Mouse (Mus musculus) limb, embryonic 12.5 days (tissue): ENCODE measurements around the gene Icos. TPM values are rescaled to one million over a fixed set of nuclear protein-coding genes. Genes with fewer than 3 reads are reported as not detected.

Experiments
- ATAC-seq: fragments of 200-750 bp; cut with Nextera tagmentation; 2 replicates; pipeline ENCODE4 v1.8.0; 2017; ENCODE audit warnings: low read depth, moderate TSS enrichment; ENCODE audit not compliant: insufficient number of reproducible peaks, insufficient read depth, low FRiP score, low TSS enrichment
- H3K27ac ChIP-seq: fragments of 300-500 bp; sonication (generic); 2 replicates; pipeline ENCODE4 v1.5.1; 2016; ENCODE audit warnings: mild to moderate bottlenecking, moderate library complexity
- H3K27me3 ChIP-seq: fragments of 300-500 bp; sonication (generic); 2 replicates; pipeline ENCODE4 v1.6.1; 2016; ENCODE audit warnings: mild to moderate bottlenecking, moderate library complexity
- H3K36me3 ChIP-seq: fragments of 300-500 bp; sonication (generic); 2 replicates; pipeline ENCODE4 v1.6.1; 2016; ENCODE audit warnings: mild to moderate bottlenecking, moderate library complexity
- H3K4me1 ChIP-seq: fragments of 300-500 bp; sonication (generic); replicated peaks from 2 replicates; pipeline ENCODE4 v1.6.1; 2016
- H3K4me2 ChIP-seq: fragments of 300-500 bp; sonication (generic); 2 replicates; pipeline ENCODE4 v1.6.1; 2016; ENCODE audit warnings: mild to moderate bottlenecking, moderate library complexity
- H3K4me3 ChIP-seq: fragments of 300-500 bp; sonication (generic); replicated peaks from 2 replicates; pipeline ENCODE4 v1.5.1; 2016; ENCODE audit warnings: mild to moderate bottlenecking
- H3K9ac ChIP-seq: fragments of 300-500 bp; sonication (generic); replicated peaks from 2 replicates; pipeline ENCODE4 v1.6.1; 2016; ENCODE audit warnings: mild to moderate bottlenecking, moderate library complexity
- H3K9me3 ChIP-seq: fragments of 300-500 bp; sonication (generic); 2 replicates; pipeline ENCODE4 v1.6.1; 2016; ENCODE audit warnings: mild to moderate bottlenecking, moderate library complexity
- WGBS: fragments of 180-500 bp; shearing (Covaris S2); methylation state at CpG from one replicate; pipeline ENCODE4 v1.1.7; 2016; 5-methylcytosine and 5-hydroxymethylcytosine counted together
- polyA plus RNA-seq: library from polyadenylated mRNA; unstranded; fragments of >200 nt; fragmentation: Nextera tagmentation; extraction: Ambion mirVana; gene quantifications from 2 replicates; pipeline ENCODE4 v1.2.1, GENCODE M21; 2016

The Icos gene
- polyA plus RNA-seq, 1 experiment from 2014 or later, result 0.23 TPM

DNA sequence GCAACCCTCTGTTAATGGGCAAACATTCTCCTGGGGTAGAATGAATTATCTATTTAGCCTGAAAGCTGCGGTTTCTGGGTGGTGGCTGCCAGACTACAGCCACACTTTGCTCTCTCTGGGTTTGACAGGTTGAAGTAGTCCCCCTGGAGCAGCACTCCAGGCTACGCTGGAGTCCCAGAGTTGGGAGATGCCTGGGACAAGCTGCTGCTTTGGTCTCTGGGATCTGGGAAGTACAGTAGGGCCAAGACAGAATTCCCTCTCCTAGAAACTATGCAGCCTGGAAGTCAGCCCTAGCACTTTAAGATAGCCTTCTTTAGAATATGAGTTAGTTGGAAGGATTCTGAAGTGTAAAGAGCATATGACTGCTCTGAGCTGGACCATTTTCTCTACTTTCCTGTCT is 21.0 kb downstream of the Icos start:
- no peak overlapping the region for H3K4me3 ChIP-seq
- WGBS, result 59% methylated on average over 2 of the region's 2 CpGs

DNA sequence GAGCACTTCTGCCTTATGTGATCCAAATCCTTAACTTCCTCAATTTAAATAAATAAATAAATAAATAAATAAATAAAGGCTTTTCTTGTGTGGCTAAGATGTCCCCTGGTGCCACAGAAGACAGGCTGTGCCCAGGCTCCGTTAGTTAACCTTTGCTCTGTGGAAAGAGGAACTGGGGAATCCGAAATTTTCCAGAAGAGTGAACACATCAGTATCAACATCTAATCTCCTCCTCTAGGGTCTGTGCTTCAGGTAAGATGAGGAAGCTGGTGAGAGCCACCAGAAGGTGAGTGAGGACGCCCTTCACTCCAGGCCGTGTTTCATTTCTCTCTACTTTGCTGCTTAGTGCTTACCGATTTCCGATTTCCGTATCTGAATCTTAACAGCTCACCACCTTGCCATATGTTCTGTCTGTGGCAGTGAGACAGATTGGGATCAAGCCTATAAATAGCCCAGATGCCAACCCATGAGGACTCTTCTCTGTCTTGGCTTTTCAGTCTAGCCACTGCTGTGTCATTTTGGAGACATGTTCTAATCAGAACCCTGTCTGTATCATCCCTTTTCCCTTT is 24.1 kb downstream of the Icos start:
- no peaks in the 10 kb centered on the region for H3K36me3 ChIP-seq
- no peaks in the 10 kb centered on the region for H3K9me3 ChIP-seq
- no peak for ATAC-seq
- 87% methylated on average over 7 of the region's 7 CpGs for WGBS
- no peak overlapping the region for H3K27ac ChIP-seq
- H3K4me1 ChIP-seq, result no peaks in the 10 kb centered on the region
- H3K9ac ChIP-seq, result no peak overlapping the region
- no peak overlapping the region for H3K4me2 ChIP-seq
- H3K4me3 ChIP-seq, result no peak overlapping the region
- no peaks in the 10 kb centered on the region for H3K27me3 ChIP-seq

More for the DNA sequence above, 21.0 kb downstream of the Icos start:
- Histone ChIP-seq H3K9ac (no peak overlapping the region), H3K4me2 (no peak overlapping the region), H3K4me1 (no peaks in the 10 kb centered on the region), H3K9me3 (no peaks in the 10 kb centered on the region), H3K27ac (no peak overlapping the region), H3K36me3 (no peaks in the 10 kb centered on the region), H3K27me3 (no peaks in the 10 kb centered on the region)
- no peak for ATAC-seq

DNA sequence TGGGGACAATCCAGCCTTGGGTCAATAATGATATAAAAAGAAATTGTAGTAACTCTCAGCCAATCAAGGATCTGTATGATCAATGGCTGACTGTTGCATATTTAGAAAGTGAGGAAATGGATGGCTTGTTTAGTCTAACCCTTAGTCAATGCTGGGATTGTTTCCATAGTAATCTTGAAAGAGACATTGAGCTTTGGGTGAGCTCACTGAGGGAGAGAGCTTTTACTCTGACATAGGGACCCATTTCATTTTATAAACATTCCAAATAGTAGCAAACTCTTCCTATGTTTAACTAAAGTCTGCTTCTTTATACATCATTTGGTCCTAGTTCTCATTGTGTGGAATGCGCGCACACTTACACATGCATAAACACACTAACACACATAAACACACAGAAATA is 28.5 kb downstream of the Icos start:
- no peak for ATAC-seq
- Histone ChIP-seq H3K9me3 (no peaks in the 10 kb centered on the region), H3K36me3 (no peaks in the 10 kb centered on the region), H3K27ac (no peak overlapping the region), H3K4me2 (no peak overlapping the region), H3K27me3 (no peaks in the 10 kb centered on the region), H3K4me3 (no peak overlapping the region), H3K4me1 (no peaks in the 10 kb centered on the region), H3K9ac (no peak overlapping the region)
- WGBS, result 95% methylated on average over 2 of the region's 2 CpGs

DNA sequence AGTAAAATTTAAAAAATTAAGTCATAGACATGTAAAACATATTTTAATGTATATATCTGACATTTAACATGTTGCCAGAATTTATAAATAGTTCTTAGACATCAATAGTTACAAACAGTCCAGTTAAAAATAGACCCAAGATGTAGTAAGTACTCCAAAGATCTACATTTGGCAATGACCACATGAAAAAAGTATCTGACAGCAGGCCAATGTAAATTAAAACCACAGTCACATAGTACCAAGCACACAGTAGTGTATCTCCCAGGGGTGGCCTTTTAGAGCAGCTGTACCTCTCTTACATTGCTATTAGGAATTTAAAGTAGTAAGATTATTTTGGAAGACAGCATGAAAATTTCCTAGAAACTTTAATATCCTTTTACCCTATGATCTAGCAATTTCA is 29.8 kb downstream of the Icos start:
- Histone ChIP-seq H3K27me3 (no peaks in the 10 kb centered on the region), H3K4me3 (no peak overlapping the region), H3K4me1 (no peaks in the 10 kb centered on the region), H3K9ac (no peak overlapping the region), H3K4me2 (no peak overlapping the region), H3K36me3 (no peaks in the 10 kb centered on the region), H3K9me3 (no peaks in the 10 kb centered on the region), H3K27ac (no peak overlapping the region)
- ATAC-seq, result no peak

DNA sequence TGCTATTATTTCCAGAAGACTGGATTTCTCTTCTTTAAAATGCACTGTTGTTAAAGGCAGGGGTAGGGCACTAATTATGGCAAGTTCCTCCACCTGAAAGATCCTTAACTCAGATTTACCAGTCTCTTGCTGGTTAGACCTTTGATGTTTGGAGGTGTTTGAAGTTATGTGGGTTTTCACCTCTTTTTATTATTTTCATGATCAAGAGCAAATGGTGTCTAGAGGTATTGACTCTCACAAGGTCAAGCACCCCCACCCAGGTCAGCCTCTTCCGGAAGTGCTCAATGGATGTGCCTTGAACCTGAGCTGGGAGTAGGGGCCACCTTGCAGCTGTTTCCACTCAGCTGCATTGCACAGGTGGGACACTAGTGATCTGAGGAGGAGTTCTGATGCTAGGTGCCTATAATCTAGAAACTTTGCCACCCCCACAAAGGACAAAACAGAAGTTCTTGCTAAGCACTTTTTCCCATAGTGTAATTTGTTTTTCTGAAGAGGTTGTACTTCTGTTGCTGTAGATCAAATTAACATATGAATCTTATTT is 38.9 kb downstream of the Icos start:
- no peaks in the 10 kb centered on the region for H3K27me3 ChIP-seq
- H3K4me2 ChIP-seq, result no peak overlapping the region
- no peaks in the 10 kb centered on the region for H3K9me3 ChIP-seq
- no peak overlapping the region for H3K4me3 ChIP-seq
- no peak for ATAC-seq
- WGBS, result 30% methylated on average over 1 of the region's 1 CpGs
- H3K36me3 ChIP-seq, result no peaks in the 10 kb centered on the region
- no peaks in the 10 kb centered on the region for H3K4me1 ChIP-seq
- H3K27ac ChIP-seq, result no peak overlapping the region
- no peak overlapping the region for H3K9ac ChIP-seq

DNA sequence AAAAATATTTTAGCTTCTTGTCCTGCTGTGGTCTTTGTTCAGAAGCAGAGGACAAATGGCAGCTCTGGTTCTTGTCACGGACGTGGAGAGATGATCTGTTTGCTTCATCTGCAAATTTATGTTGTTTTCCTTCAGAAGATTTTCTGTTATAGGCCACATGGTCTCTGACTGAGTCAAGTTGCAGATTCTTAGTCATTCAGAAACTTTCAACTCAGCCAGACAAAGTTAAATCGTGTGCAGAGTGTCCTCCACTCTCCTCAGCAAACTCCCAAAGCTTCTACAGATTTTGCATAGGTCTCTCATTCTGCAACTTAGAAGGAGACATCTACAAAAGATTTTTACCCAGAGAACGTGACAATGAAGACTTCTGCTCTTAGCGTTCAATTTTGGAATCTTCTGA is 49.0 kb downstream of the Icos start:
- 86% methylated on average over 5 of the region's 5 CpGs for WGBS
- H3K27me3 ChIP-seq, result no peaks in the 10 kb centered on the region
- H3K4me3 ChIP-seq, result no peak overlapping the region
- no peak overlapping the region for H3K9ac ChIP-seq
- no peaks in the 10 kb centered on the region for H3K9me3 ChIP-seq
- ATAC-seq, result no peak
- no peaks in the 10 kb centered on the region for H3K36me3 ChIP-seq
- no peak overlapping the region for H3K27ac ChIP-seq
- H3K4me1 ChIP-seq, result no peaks in the 10 kb centered on the region; the same call in 1 of the 2 replicates
- H3K4me2 ChIP-seq, result no peak overlapping the region

DNA sequence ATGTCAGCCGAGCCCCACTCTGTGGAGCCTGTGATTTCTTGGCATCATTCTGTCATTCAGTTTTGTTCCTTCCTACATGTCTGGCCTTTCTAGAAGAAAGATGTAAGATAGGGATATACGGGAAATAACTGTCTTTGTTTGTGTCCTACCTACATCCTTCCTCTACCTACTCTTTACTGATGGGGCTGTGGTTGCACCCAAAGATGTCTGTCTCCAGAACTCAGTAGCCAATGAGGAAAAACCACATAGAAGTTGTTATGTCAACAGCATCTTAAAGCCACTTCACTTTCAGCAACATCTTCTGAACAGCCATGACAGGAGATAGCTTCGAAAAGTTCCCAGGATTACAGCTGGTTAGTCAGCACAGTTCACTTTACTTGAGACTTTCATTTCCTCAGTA is 49.8 kb downstream of the Icos start:
- Histone ChIP-seq H3K4me1 (no peaks in the 10 kb centered on the region; the same call in 1 of the 2 replicates), H3K36me3 (no peaks in the 10 kb centered on the region), H3K4me3 (no peak overlapping the region), H3K27me3 (no peaks in the 10 kb centered on the region), H3K27ac (no peak overlapping the region), H3K4me2 (no peak overlapping the region), H3K9me3 (no peaks in the 10 kb centered on the region), H3K9ac (no peak overlapping the region)
- WGBS, result 97% methylated on average over 3 of the region's 3 CpGs
- no peak for ATAC-seq

DNA sequence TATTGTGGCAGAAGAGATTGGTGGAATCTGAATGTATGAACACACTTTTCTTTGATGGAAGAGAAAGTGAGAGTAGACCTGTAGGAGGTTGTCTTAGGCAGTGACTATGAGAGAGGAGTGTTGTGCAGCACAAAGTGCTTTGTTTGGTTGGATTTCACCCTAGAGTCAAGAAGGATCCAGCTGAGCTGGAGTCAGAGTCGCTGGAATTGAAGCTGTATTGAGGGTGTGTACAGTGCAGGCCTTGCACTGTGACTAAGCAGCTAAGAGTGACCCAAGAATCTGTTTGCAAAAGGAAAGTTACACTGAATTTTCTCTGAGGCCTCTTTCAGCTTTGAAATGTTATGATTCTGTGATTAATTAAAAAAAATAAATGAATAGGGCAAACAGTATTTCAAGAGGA is 52.2 kb downstream of the Icos start:
- H3K9me3 ChIP-seq, result no peaks in the 10 kb centered on the region
- H3K4me2 ChIP-seq, result no peak overlapping the region
- no peaks in the 10 kb centered on the region for H3K27me3 ChIP-seq
- H3K9ac ChIP-seq, result no peak overlapping the region
- H3K4me3 ChIP-seq, result no peak overlapping the region
- H3K27ac ChIP-seq, result no peak overlapping the region
- H3K4me1 ChIP-seq, result no peaks in the 10 kb centered on the region; the same call in 1 of the 2 replicates
- 43% methylated on average over 1 of the region's 1 CpGs for WGBS
- H3K36me3 ChIP-seq, result no peaks in the 10 kb centered on the region
- ATAC-seq, result no peak

DNA sequence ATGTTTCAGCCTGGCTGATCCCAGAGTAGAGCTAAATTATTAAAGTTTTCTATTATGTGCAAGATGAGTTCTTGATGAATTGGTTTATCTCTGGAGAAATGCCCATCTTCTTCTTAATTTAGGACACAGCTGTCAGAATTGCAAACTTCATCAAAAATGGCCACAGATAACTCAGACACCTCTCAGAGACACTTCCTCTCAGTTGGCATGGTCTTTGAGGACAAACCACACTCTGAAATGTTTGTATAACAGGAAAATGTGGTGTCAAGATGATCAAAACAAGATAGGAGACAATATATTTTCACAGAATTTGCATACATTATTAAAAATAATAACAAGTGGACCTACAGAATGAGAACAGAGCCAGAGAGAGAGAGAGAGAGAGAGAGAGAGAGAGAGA is 52.8 kb downstream of the Icos start:
- ATAC-seq, result no peak
- H3K27me3 ChIP-seq, result no peaks in the 10 kb centered on the region
- H3K4me1 ChIP-seq, result no peaks in the 10 kb centered on the region; the same call in 1 of the 2 replicates
- H3K36me3 ChIP-seq, result no peaks in the 10 kb centered on the region
- no peak overlapping the region for H3K27ac ChIP-seq
- no peak overlapping the region for H3K9ac ChIP-seq
- H3K4me2 ChIP-seq, result no peak overlapping the region
- H3K4me3 ChIP-seq, result no peak overlapping the region
- H3K9me3 ChIP-seq, result no peaks in the 10 kb centered on the region

DNA sequence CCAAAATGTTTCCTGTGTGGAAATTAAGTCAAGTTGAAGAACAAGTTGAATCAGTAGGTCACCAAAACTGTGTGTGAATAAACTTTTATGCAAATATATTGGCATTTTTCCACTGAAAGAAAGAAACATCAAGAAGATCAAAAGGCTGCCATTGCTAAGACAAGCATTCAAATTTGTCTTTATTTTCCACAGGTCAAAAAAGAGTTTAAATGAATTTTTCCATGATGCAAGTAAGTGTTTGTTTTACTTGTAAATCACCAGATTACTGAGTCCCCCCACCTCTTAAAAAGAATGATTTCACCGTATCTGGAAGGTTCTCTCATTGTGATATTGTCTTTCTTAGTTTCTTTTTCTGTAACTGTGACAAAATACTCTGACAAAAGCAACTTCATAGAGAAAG is 57.5 kb downstream of the Icos start:
- Histone ChIP-seq H3K9me3 (no peaks in the 10 kb centered on the region), H3K27ac (no peak overlapping the region), H3K4me2 (no peak overlapping the region), H3K4me3 (no peak overlapping the region), H3K9ac (no peak overlapping the region), H3K4me1 (no peaks in the 10 kb centered on the region), H3K36me3 (no peaks in the 10 kb centered on the region), H3K27me3 (no peaks in the 10 kb centered on the region; the same call in 1 of the 2 replicates)
- no peak for ATAC-seq
- WGBS, result 69% methylated on average over 1 of the region's 1 CpGs

DNA sequence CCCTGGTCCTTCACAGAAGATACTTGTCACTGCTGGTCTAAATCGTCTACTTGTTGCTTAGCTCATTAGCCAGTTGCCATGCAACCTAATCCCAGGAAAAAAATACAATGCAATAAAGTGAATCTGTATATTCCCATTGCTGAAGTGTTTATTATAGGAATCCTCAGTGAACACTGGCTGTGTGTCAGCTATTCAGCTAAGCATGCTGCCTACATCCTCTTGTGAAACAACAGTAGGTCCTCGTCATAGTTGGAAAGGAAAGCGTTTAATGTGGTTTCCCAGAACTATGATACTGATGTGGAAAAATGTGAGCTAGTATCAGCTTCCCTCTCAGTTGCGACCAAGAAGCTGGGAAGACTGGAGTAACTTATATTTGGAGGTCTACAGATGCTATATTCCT is 60.5 kb downstream of the Icos start:
- no peaks in the 10 kb centered on the region; the same call in 1 of the 2 replicates for H3K27me3 ChIP-seq
- H3K4me2 ChIP-seq, result no peak overlapping the region
- 0 out of 2 replicates have a peak, but pooled peaks cover 3% of the 10 kb centered on the region for H3K4me1 ChIP-seq
- ATAC-seq, result no peak
- H3K4me3 ChIP-seq, result no peak overlapping the region
- H3K9ac ChIP-seq, result no peak overlapping the region
- no peaks in the 10 kb centered on the region for H3K9me3 ChIP-seq
- H3K36me3 ChIP-seq, result no peaks in the 10 kb centered on the region
- 72% methylated on average over 4 of the region's 4 CpGs for WGBS
- no peak overlapping the region for H3K27ac ChIP-seq

DNA sequence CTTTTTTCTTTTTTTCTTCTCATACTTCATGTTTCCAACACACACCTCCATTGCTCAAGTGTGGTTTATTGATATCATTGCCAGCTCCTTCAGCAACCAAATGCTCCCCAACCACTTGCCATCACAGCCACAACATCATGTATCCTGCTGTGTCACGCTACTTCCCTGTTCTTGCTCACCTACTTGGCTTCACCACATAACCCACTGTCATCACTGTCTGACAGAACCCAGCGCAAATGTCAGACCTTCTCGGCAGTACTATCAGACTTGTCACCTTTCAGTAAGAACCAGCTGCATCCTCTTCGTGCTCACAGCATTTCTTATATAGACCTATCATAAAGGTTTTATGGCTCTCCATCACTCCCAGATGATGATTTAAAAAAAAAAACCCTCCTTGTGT is 61.6 kb downstream of the Icos start:
- Histone ChIP-seq H3K4me1 (0 out of 2 replicates have a peak, but pooled peaks cover 3% of the 10 kb centered on the region), H3K27ac (no peak overlapping the region), H3K36me3 (no peaks in the 10 kb centered on the region), H3K27me3 (no peaks in the 10 kb centered on the region; the same call in 1 of the 2 replicates), H3K4me2 (no peak overlapping the region), H3K4me3 (no peak overlapping the region), H3K9me3 (no peaks in the 10 kb centered on the region), H3K9ac (no peak overlapping the region)
- 80% methylated on average over 4 of the region's 4 CpGs for WGBS
- no peak for ATAC-seq
